Mouse (Mus musculus) urinary bladder, postnatal 36 days (tissue): ENCODE results near the gene Troap.
A peak's percentile ranks its signal among the peaks of the same experiment; 100 is the strongest.

Experiments used
- DNase-seq, 2 experiments: peaks; one replicate each; pipeline ENCODE4 v3.0.0; 2022; ENCODE audit warnings: low spot score in 2 of 2, mixed read lengths in 1 of 2

Gene Troap

GRCm38 (mm10) chr15:99114312-99115064 is 40.1 kb downstream of the Troap start:
- DNase-seq = no peak

DNA sequence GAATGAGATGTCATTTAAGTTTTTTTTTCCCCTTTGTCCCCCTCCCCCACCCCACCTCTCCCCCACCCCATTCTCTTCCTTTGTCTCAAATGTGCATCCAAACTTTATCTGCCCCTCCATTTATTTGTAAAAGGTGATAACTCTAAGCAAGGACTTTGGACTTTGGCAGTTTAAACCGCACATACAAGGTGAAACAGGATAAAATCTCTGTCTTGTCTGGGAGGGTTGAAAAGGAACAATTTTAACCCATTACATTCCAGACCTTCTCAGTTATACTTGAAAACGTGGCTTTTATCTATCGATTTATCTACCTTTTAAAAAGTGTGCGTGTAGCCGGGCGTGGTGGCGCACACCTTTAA is 40.7 kb downstream of the Troap start:
- no peak for DNase-seq

DNA sequence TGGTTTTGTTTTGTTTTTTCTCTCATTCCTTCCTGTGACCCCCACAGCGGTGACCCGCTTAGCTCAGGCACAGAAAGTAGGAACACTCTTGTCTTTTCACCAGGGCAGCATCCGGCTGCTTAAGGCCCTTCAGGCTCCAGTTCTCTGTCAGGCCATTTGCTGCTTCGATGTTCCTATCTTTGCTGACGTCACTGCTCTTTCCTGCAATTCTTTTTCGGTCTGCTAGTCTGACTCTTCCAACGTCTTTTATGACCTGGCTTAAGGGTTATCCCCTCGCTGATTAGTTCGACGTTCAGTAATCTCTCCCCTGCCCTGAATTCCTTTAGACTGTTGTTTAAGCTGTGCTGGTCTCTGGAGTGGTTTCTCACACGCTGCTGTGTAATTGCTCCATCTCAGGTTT is 42.2 kb downstream of the Troap start:
- no peak for DNase-seq

GRCm38 (mm10) chr15:99120814-99121213 is 46.4 kb downstream of the Troap start:
- no peak for DNase-seq

GRCm38 (mm10) chr15:99122642-99123041 is 48.3 kb downstream of the Troap start:
- no peak for DNase-seq

- DNase-seq = no peak
These were observed 51.3 kb downstream of the Troap start, which contains the start of gene Spats2 for GRCm38 (mm10) chr15:99125711-99126080. Spats2 (plus strand) TSS chr15:99125916.

- DNase-seq = peak; percentile 80 to 81
These were observed 51.9 kb downstream of the Troap start for GRCm38 (mm10) chr15:99126081-99126815.

DNA sequence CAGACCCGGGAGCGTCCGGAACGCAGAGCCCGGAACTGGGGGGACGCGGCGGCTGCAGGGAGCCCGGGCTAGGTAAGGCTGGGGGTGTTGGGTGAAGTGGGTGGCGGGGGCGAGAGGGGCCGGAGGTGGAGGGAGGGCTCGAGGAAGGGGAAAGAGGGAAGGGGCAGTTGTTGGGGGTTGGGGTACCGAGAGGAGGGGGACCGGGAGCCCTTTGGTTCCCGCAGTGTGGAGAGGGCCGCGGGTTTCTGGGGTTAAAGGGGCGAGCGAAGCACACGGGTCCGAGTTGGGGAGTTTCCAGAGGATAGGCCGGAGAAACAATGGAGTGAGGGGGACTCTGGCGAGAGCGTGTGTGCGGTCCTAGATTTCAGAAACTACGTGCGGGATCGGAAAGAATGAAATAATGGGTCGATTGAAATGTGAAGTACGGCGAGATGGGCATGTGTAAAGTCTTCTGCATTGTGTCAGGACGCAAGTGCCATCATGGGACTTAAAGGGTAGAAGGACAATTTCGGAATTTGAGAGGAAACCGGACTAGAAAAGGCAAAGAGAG is 52.5 kb downstream of the Troap start:
- DNase-seq = peak in 1 of 2 experiments; percentile 20

GRCm38 (mm10) chr15:99127851-99128522 is 53.6 kb downstream of the Troap start:
- no peak for DNase-seq

- DNase-seq = no peak
These were observed 55.1 kb downstream of the Troap start for GRCm38 (mm10) chr15:99129441-99129840.

GRCm38 (mm10) chr15:99129956-99130910 is 55.9 kb downstream of the Troap start:
- no peak for DNase-seq
